Mouse (Mus musculus): ENCODE data around the gene Fhl3. TPM values are rescaled to one million over a fixed set of nuclear protein-coding genes. Genes with fewer than 3 reads are reported as not detected.

Fhl3 gene
- polyA plus RNA-seq, 1 experiment from 2014 or later, result 3.9 TPM

MicroRNA genes within 50 kb of the gene (microRNA counts, 519-probe panel; counts per million panel counts)
- microRNA mmu-miR-697 (not detected), microRNA mmu-miR-698 (not detected)

Small RNA genes lying within 50 kb of the gene (microRNA-seq; reads per million reads assigned to microRNA genes)
- gene Gm24721 (not detected), gene Mir697 (not detected), gene Mir698 (not detected)

Other genes with a start within 250 kb of the Fhl3 start
- 0.20 TPM in 1 of 2 replicates, not detected in the other for gene 3100002H09Rik, start 89.9 kb upstream of the Fhl3 start, polyA plus RNA-seq (2016; fragmentation: Nextera tagmentation; extraction: Ambion mirVana)
- gene Pou3f1, start 43.9 kb upstream of the Fhl3 start, polyA plus RNA-seq (2016; fragmentation: Nextera tagmentation; extraction: Ambion mirVana), result 0.10 and 0.35 TPM in 2 replicates
- 53.0 and 63.6 TPM in 2 replicates for gene Utp11, start 7.1 kb upstream of the Fhl3 start, polyA plus RNA-seq (2016; fragmentation: Nextera tagmentation; extraction: Ambion mirVana)
- gene Sf3a3, start 14.1 kb downstream of the Fhl3 start, polyA plus RNA-seq (2016; fragmentation: Nextera tagmentation; extraction: Ambion mirVana), result 137 and 180 TPM in 2 replicates
- gene Inpp5b, start 41.1 kb downstream of the Fhl3 start, polyA plus RNA-seq (2016; fragmentation: Nextera tagmentation; extraction: Ambion mirVana), result 19.9 and 25.5 TPM in 2 replicates
- 16.1 and 16.9 TPM in 2 replicates for gene Mtf1, start 101.4 kb downstream of the Fhl3 start, polyA plus RNA-seq (2016; fragmentation: Nextera tagmentation; extraction: Ambion mirVana)
- 25.8 and 39.3 TPM in 2 replicates for gene Yrdc, start 150.0 kb downstream of the Fhl3 start, polyA plus RNA-seq (2016; fragmentation: Nextera tagmentation; extraction: Ambion mirVana)
- gene 1110065P20Rik, start 150.5 kb downstream of the Fhl3 start, polyA plus RNA-seq (2016; fragmentation: Nextera tagmentation; extraction: Ambion mirVana), result 45.0 and 58.0 TPM in 2 replicates
- gene Maneal, start 161.5 kb downstream of the Fhl3 start, polyA plus RNA-seq (2016; fragmentation: Nextera tagmentation; extraction: Ambion mirVana), result 0.09 and 0.11 TPM in 2 replicates
- 0.08 TPM in 1 of 2 replicates, not detected in the other for gene Epha10, start 180.2 kb downstream of the Fhl3 start, polyA plus RNA-seq (2016; fragmentation: Nextera tagmentation; extraction: Ambion mirVana)
- 11.6 and 12.7 TPM in 2 replicates for gene 9930104L06Rik, start 236.3 kb downstream of the Fhl3 start, polyA plus RNA-seq (2016; fragmentation: Nextera tagmentation; extraction: Ambion mirVana)
- gene Cdca8, start 238.6 kb downstream of the Fhl3 start, polyA plus RNA-seq (2016; fragmentation: Nextera tagmentation; extraction: Ambion mirVana), result 147 and 176 TPM in 2 replicates